Mouse (Mus musculus): ENCODE data around the gene Itgav.

Itgav gene

GRCm38 (mm10) chr2:83812483-83813272 is 88.5 kb downstream of the Itgav start, which contains the start of gene Fam171b:
Fam171b (plus strand) TSS chr2:83812636.
- DNase-seq (ENCODE audit: low spot score in 2 of 2) = peak; percentile 76 to 87

GRCm38 (mm10) chr2:83813273-83813892 is 89.2 kb downstream of the Itgav start:
- DNase-seq (ENCODE audit: low spot score in 2 of 2) = peak in 1 of 2 experiments; percentile 59

DNA sequence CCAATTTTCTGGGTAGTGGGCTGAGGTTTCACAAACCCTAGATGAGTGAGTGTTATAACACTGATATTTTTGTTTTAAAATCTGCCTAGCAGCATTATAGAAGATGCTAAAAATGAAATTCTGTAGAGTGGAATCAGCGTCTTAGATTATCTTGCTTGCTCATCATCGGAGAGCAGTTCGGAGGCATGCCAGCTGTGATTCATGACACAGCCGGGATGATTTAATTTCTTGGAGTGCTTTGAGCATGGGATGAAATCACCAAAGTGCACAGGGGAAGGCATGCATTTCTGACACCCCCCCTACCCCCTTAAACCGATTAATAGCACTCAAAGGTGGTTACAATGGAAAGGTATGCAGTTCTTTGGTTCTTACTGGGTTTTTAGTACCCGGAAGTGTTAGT is 89.8 kb downstream of the Itgav start:
- DNase-seq (ENCODE audit: low spot score in 2 of 2) = peak in 1 of 2 experiments; percentile 69

DNA sequence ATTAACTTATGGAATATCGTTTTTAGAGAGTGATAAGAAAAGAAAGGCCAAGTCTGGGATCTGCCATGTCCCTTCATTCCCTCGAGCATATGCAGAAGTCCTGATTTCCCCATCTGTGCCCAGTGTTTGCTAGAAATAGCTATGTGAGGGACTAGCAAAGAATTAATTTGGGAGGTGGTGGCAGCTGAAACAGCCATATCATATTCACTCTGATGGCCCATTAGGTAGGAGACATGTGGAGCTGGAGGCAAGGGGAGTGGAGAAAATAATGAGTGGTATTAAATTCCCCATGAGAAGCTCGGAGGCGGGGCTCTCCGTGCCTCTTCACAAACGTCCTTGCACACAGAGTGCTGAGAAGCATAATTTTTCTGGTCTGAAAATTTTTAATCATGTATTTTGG is 92.0 kb downstream of the Itgav start:
- no peak for DNase-seq (ENCODE audit: low spot score in 2 of 2)

DNA sequence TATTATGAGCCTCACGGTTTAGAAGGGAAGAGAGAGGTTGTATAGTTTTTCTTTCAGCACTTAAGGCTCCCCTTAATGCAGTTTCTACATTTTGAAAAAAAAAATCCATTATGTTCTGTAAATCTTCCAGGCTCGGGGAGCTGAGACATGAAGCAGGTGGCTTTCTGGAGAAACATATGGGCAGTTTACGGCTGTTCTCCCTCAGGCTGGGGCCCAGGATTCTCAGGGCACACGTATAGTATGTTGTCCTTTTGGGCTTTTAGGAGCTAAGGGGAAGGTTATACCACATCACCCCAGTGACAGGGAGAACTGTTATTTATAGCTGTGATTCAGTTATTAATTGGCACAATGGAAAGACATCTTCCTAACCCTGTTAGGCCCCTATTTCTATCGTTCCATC is 101.0 kb downstream of the Itgav start:
- no peak for DNase-seq (ENCODE audit: low spot score in 2 of 2)

GRCm38 (mm10) chr2:83828895-83829539 is 104.8 kb downstream of the Itgav start:
- no peak for DNase-seq (ENCODE audit: low spot score in 2 of 2)

DNA sequence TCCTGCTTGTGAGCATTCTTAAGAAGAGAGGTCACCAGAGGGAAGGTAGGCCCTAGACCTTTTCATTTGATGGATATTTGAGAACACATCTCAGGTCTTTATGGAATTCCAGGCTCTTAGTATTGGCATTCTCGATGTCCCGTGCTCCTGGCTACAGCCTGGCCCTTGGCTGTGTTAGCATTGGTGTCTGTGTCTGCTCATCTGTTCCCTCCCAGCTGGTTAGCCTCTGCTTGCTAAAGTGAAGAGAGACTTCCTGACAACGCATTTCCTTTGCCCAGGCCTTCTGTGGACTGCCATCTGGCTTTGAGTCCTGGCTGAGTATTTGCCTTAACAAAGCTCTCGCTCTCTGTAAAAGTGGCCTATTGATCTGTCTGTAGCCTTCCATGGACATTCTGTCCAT is 108.7 kb downstream of the Itgav start:
- no peak for DNase-seq (ENCODE audit: low spot score in 2 of 2)

GRCm38 (mm10) chr2:83835313-83836070 is 111.3 kb downstream of the Itgav start:
- no peak for DNase-seq (ENCODE audit: low spot score in 2 of 2)

GRCm38 (mm10) chr2:83848495-83848894 is 124.3 kb downstream of the Itgav start:
- DNase-seq (ENCODE audit: low spot score in 2 of 2) = no peak

DNA sequence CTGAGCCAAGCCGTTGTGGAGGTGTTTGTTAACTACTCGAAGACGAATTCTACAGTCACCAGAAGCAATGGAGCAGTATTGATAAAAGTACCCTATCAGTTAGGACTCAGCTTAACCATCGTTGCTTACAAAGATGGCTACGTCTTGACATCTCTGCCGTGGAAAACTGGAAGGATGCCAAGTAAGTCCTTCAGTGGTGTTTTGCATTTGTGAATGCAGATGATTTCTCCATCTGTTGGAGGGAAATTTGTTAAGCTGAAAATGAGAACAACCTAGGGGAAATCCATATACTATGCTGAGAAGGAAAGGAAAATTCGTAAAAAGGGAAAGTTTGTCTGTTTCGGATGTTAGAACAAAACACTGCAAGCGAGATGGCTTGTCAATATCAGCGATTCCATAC is 129.2 kb downstream of the Itgav start:
- no peak for DNase-seq (ENCODE audit: low spot score in 2 of 2)

DNA sequence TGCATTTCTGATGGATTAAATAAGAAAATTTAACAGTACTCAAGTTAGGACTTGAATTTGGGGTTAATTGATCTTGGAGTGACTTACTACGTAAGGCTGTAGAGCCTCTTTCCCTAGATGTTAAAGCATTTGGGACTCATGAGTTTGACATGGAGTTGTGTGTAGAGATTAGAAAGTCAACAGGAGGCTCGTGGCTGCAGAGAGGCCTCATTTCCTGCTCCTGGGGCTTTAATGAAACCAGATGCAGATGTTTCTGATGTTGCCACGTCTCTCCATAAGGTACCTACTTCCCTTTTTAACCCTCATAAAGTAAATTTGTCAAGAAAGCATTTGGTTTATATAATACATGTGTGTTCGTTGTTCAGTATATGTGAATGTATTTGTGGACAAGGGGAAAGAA is 132.0 kb downstream of the Itgav start:
- no peak for DNase-seq (ENCODE audit: low spot score in 2 of 2)

Measured in left cerebral cortex, adult 9 months (tissue).